Mouse (Mus musculus) embryonic facial prominence, embryonic 15.5 days (tissue): ENCODE results near the gene Cd160. TPM values are rescaled to one million over a fixed set of nuclear protein-coding genes. Genes with fewer than 3 reads are reported as not detected.
A peak's percentile ranks its signal among the peaks of the same experiment; 100 is the strongest.

ENCODE experiments used
- ATAC-seq: fragments of 200-750 bp; cut with Nextera tagmentation; 2 replicates; pipeline ENCODE4 v1.8.0; 2017; ENCODE audit warnings: low read depth, moderate TSS enrichment; ENCODE audit not compliant: insufficient number of reproducible peaks, low FRiP score, low TSS enrichment
- H3K27ac ChIP-seq: fragments of 300-500 bp; sonication (generic); replicated peaks from 2 replicates; pipeline ENCODE4 v1.5.1; 2015; ENCODE audit warnings: mild to moderate bottlenecking, inconsistent platforms
- H3K27me3 ChIP-seq: fragments of 300-500 bp; sonication (generic); 2 replicates; pipeline ENCODE4 v1.6.1; 2015; ENCODE audit warnings: inconsistent platforms
- H3K36me3 ChIP-seq: fragments of 300-500 bp; sonication (generic); 2 replicates; pipeline ENCODE4 v1.6.1; 2015; ENCODE audit warnings: mild to moderate bottlenecking, inconsistent platforms
- H3K4me1 ChIP-seq: fragments of 300-500 bp; sonication (generic); 2 replicates; pipeline ENCODE4 v1.6.1; 2015; ENCODE audit warnings: inconsistent platforms
- H3K4me2 ChIP-seq: fragments of 300-500 bp; sonication (generic); replicated peaks from 2 replicates; pipeline ENCODE4 v1.6.1; 2015; ENCODE audit warnings: mild to moderate bottlenecking, inconsistent platforms
- H3K4me3 ChIP-seq: fragments of 300-500 bp; sonication (generic); replicated peaks from 2 replicates; pipeline ENCODE4 v1.5.1; 2015; ENCODE audit warnings: mild to moderate bottlenecking, inconsistent platforms
- H3K9ac ChIP-seq: fragments of 300-500 bp; sonication (generic); 2 replicates; pipeline ENCODE4 v1.6.1; 2015; ENCODE audit warnings: inconsistent platforms
- H3K9me3 ChIP-seq: fragments of 300-500 bp; sonication (generic); replicated peaks from 2 replicates; pipeline ENCODE4 v1.6.1; 2016; ENCODE audit warnings: inconsistent platforms
- WGBS: fragments of 180-500 bp; shearing (Covaris S2); methylation state at CpG from one replicate; pipeline ENCODE4 v1.1.7; 2015; 5-methylcytosine and 5-hydroxymethylcytosine counted together
- polyA plus RNA-seq: library from polyadenylated mRNA; unstranded; fragments of >200 nt; fragmentation: Nextera tagmentation; extraction: Ambion mirVana; gene quantifications from 2 replicates; pipeline ENCODE4 v1.2.1, GENCODE M21; 2015

Cd160 gene
- polyA plus RNA-seq, 1 experiment from 2014 or later = 0.07 TPM

DNA sequence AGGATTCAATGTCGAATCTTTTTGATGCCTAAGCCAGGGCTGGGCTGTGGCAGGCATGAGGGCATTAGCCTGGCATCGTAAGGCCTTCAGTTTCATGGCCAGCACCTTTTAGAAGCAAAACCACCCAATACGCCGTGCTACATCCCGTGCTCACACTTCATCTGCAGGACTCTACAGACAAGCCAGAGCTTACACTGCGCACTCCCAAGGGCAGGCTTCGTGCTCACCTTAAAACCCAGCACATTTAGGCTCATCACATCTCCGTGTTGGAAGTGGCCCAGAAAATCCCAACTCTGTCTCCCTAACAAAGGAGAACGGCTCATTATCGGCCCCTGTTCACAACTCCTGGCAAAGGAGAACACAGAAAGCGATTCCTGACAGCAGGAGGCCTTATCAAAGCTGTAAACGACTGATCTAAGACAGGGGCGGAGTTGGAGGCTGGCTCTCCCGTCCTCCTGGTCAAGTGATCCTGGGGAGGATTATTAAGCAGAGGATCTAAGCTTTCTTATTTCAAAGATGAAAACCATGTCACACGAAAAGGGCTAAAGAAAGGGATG lies 765 bp downstream of the Cd160 start:
- H3K4me3 ChIP-seq = no peak overlapping the region
- H3K27me3 ChIP-seq = no peaks in the 10 kb centered on the region
- no peaks in the 10 kb centered on the region for H3K4me1 ChIP-seq
- no peaks in the 10 kb centered on the region for H3K36me3 ChIP-seq
- no peak overlapping the region for H3K4me2 ChIP-seq
- WGBS = 51% methylated on average over 15 of the region's 15 CpGs
- no peaks in the 10 kb centered on the region for H3K9me3 ChIP-seq
- no peak overlapping the region for H3K27ac ChIP-seq
- ATAC-seq = no peak
- no peak overlapping the region for H3K9ac ChIP-seq

- Histone ChIP-seq H3K4me1 (no peaks in the 10 kb centered on the region), H3K9ac (no peak overlapping the region), H3K36me3 (no peaks in the 10 kb centered on the region), H3K27ac (no peak overlapping the region), H3K4me3 (no peak overlapping the region), H3K4me2 (no peak overlapping the region), H3K9me3 (no peaks in the 10 kb centered on the region), H3K27me3 (no peaks in the 10 kb centered on the region)
- 43% methylated on average over 11 of the region's 11 CpGs for WGBS
- ATAC-seq = no peak
Measured at GRCm38 (mm10) chr3:96825261-96825660, 3.9 kb downstream of the Cd160 start.

DNA sequence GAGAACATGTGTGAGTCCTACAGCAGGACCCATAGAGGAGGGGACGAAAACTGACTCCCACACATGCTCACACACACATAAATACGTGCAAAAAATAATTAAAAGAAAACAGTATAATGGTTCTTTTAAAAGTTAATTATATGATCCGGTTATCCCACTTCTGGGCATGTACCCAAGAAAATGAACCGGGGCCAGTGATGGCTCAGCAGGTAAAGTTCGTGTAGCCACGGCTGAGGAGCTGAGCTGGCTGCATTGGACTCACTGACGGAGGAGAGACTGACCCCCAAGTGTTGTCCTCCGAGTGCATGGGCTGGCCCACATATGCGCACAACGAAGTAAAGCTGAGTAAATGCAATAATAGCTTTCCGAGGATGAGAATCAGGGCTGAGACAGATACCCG lies 4.5 kb downstream of the Cd160 start:
- H3K4me1 ChIP-seq = no peaks in the 10 kb centered on the region
- no peak overlapping the region for H3K4me3 ChIP-seq
- H3K4me2 ChIP-seq = no peak overlapping the region
- 77% methylated on average over 12 of the region's 12 CpGs for WGBS
- no peak overlapping the region for H3K27ac ChIP-seq
- no peak for ATAC-seq
- no peaks in the 10 kb centered on the region for H3K9me3 ChIP-seq
- H3K9ac ChIP-seq = no peak overlapping the region
- no peaks in the 10 kb centered on the region for H3K27me3 ChIP-seq
- no peaks in the 10 kb centered on the region for H3K36me3 ChIP-seq

- H3K36me3 ChIP-seq = no peaks in the 10 kb centered on the region
- no peak overlapping the region for H3K9ac ChIP-seq
- H3K9me3 ChIP-seq = no peaks in the 10 kb centered on the region
- no peaks in the 10 kb centered on the region for H3K4me1 ChIP-seq
- no peak for ATAC-seq
- H3K27me3 ChIP-seq = no peaks in the 10 kb centered on the region
- no peak overlapping the region for H3K4me2 ChIP-seq
- WGBS = 57% methylated on average over 3 of the region's 3 CpGs
- H3K4me3 ChIP-seq = no peak overlapping the region
- no peak overlapping the region for H3K27ac ChIP-seq
Measured at GRCm38 (mm10) chr3:96823701-96824100, 5.5 kb downstream of the Cd160 start.

DNA sequence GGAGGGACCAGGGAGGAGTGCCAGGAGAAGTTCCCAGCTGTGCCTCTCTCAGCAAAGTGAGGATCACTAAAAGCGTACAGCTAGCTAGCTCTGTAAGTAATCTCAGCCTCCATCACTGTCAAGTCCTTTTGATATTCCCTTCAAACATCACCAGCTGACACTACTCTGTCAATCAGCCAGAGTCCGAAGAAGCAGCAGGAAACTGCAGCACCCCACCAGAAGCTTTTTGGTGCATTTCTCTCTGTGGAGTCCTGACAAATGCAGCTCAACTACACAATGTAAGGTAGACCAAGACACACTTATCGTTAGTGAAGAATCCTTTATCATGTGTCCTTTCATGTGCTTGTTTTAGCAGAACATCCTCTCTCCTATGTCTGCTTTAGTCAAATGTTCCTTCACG lies 7.6 kb downstream of the Cd160 start:
- no peak for ATAC-seq
- Histone ChIP-seq H3K4me1 (no peaks in the 10 kb centered on the region), H3K9me3 (no peaks in the 10 kb centered on the region), H3K4me2 (no peak overlapping the region), H3K27ac (no peak overlapping the region), H3K4me3 (no peak overlapping the region), H3K27me3 (no peaks in the 10 kb centered on the region), H3K36me3 (no peaks in the 10 kb centered on the region), H3K9ac (no peak overlapping the region)
- 82% methylated on average over 4 of the region's 4 CpGs for WGBS

DNA sequence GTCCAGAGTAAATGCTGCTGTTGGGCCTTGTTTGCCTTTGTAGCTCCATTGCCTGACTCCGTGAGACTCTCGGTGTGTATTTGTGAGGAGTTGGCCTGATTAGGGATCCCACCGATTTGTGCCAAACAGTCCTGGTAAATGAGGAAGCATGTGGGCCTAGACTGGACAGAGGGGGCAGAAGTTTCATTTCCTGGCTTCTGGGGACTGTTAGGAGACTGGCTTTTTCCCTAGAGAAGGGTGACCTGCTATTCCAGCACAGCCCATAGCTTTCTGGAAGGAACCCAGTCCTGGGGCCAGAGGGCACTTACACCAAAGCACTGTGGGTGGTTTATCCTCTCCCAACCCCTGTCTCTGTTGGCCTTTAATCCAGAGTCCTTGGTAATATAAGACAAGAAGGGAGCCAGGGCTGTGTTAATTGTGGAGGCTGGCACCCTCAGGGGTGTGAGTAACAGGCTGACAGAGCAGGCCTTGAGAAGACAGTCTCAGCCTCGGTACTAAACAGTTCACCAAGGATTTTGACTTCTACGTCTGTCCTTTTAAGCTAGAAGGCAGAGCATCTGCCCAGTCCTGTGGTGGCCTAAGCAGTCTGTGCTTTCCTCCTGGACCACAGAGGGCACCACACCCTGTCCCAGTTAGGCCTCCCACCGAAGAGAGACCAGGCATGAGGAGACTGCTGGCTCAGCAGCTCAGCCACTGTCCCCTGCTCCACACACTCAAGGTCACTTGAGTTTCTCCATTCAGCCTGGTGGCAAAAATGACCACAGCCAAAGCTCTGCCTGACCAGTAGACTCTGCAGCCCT lies 8.8 kb downstream of the Cd160 start:
- Histone ChIP-seq H3K9ac (no peak overlapping the region), H3K4me1 (no peaks in the 10 kb centered on the region), H3K27me3 (no peaks in the 10 kb centered on the region), H3K9me3 (no peaks in the 10 kb centered on the region), H3K4me3 (no peak overlapping the region), H3K4me2 (no peak overlapping the region), H3K36me3 (no peaks in the 10 kb centered on the region), H3K27ac (no peak overlapping the region)
- WGBS = 72% methylated on average over 6 of the region's 6 CpGs
- no peak for ATAC-seq

- Histone ChIP-seq H3K27ac (no peak overlapping the region), H3K4me1 (peaks cover 14% of the 10 kb centered on the region; the same call in 1 of the 2 replicates), H3K4me3 (no peak overlapping the region), H3K4me2 (no peak overlapping the region), H3K9ac (no peak overlapping the region), H3K36me3 (no peaks in the 10 kb centered on the region), H3K9me3 (no peaks in the 10 kb centered on the region), H3K27me3 (no peaks in the 10 kb centered on the region)
- WGBS = 41% methylated on average over 6 of the region's 6 CpGs
- ATAC-seq = 0 out of 2 replicates have a peak, but pooled peaks have one; percentile 2
Measured at GRCm38 (mm10) chr3:96814342-96814741, 14.8 kb downstream of the Cd160 start.

DNA sequence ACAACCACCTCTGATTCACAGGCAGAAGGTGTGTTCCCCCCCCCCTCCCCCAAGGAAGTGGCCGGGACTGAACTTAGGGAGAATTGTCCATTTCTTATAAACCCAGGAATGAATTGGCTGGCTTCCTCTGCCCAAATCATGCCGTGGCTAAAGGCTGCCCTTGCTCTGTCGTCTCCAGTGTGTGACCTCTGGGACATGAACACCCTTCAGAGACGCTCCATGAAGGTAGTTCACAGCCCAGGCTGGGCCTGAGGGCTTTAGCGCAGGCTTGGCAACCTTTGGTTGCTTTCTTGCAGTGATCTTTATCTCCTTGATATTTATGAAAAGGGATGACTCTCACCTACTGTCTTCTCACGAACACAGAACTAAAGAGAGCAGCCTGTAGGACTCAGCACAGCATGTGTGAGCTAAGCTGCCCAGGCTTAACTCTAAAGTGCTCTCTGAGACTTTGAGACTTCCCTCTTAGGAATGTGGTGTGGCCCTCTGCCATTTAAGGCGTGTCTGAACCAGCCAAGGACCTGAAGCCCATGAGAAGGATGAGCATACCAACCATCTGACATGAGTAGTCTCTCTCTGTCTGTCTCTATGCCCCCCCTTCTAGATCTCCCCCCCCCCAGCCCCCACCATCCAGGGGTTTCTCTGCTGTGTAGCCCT lies 15.4 kb downstream of the Cd160 start:
- Histone ChIP-seq H3K4me2 (peak overlapping the region; percentile 30; the same call in 1 of the 2 replicates), H3K9ac (no peak overlapping the region)
- peak; percentile 64; the same call in 1 of the 2 replicates for ATAC-seq

GRCm38 (mm10) chr3:96813106-96813505 lies 16.0 kb downstream of the Cd160 start:
- Histone ChIP-seq H3K27ac (no peak overlapping the region), H3K9ac (no peak overlapping the region), H3K36me3 (no peaks in the 10 kb centered on the region), H3K4me2 (peak overlapping the region; percentile 30; the same call in 1 of the 2 replicates), H3K9me3 (no peaks in the 10 kb centered on the region), H3K4me3 (peak overlapping the region; percentile 7; the same call in 1 of the 2 replicates), H3K4me1 (peaks cover 14% of the 10 kb centered on the region; the same call in 1 of the 2 replicates), H3K27me3 (no peaks in the 10 kb centered on the region)
- peak; percentile 63; the same call in 1 of the 2 replicates for ATAC-seq
- 17% methylated on average over 9 of the region's 9 CpGs for WGBS

More for the DNA sequence above, 15.4 kb downstream of the Cd160 start:
- 34% methylated on average over 7 of the region's 7 CpGs for WGBS
- Histone ChIP-seq H3K9me3 (no peaks in the 10 kb centered on the region), H3K27me3 (no peaks in the 10 kb centered on the region), H3K4me3 (0 out of 2 replicates have a peak overlapping the region, but pooled peaks have one; percentile 7), H3K4me1 (peaks cover 14% of the 10 kb centered on the region; the same call in 1 of the 2 replicates), H3K36me3 (no peaks in the 10 kb centered on the region), H3K27ac (no peak overlapping the region)

GRCm38 (mm10) chr3:96812395-96813091 lies 16.6 kb downstream of the Cd160 start:
- no peak overlapping the region for H3K4me3 ChIP-seq
- no peak for ATAC-seq
- no peak overlapping the region for H3K27ac ChIP-seq
- no peak overlapping the region for H3K4me2 ChIP-seq
- H3K9me3 ChIP-seq = no peaks in the 10 kb centered on the region
- 43% methylated on average over 20 of the region's 20 CpGs for WGBS
- H3K9ac ChIP-seq = no peak overlapping the region
- peaks cover 14% of the 10 kb centered on the region; the same call in 1 of the 2 replicates for H3K4me1 ChIP-seq
- no peaks in the 10 kb centered on the region for H3K27me3 ChIP-seq
- no peaks in the 10 kb centered on the region for H3K36me3 ChIP-seq

- no peak overlapping the region for H3K4me2 ChIP-seq
- no peaks in the 10 kb centered on the region for H3K9me3 ChIP-seq
- 84% methylated on average over 3 of the region's 3 CpGs for WGBS
- H3K9ac ChIP-seq = no peak overlapping the region
- H3K4me1 ChIP-seq = peaks cover 14% of the 10 kb centered on the region; the same call in 1 of the 2 replicates
- no peaks in the 10 kb centered on the region for H3K27me3 ChIP-seq
- ATAC-seq = no peak
- H3K4me3 ChIP-seq = no peak overlapping the region
- no peaks in the 10 kb centered on the region for H3K36me3 ChIP-seq
- H3K27ac ChIP-seq = no peak overlapping the region
Measured at GRCm38 (mm10) chr3:96811232-96811631, 17.9 kb downstream of the Cd160 start.
